Mouse (Mus musculus): ENCODE data around the gene Dpf2. TPM values are rescaled to one million over a fixed set of nuclear protein-coding genes. Genes with fewer than 3 reads are reported as not detected.

Gene Dpf2
- polyA plus RNA-seq, 1 experiment from 2014 or later, result 231 TPM

- Histone ChIP-seq H3K4me3 (peak overlapping the region; percentile 98), H3K27me3 (replicated peaks; ENCODE audit: low read depth, poor library complexity, severe bottlenecking) (no peaks in the 10 kb centered on the region), H3K36me3 (replicated peaks) (peaks cover 36% of the 10 kb centered on the region), H3K27ac (replicated peaks) (peak overlapping the region; percentile 96), H3K4me1 (peaks cover 30% of the 10 kb centered on the region), H3K9me3 (no peaks in the 10 kb centered on the region)
- DNase-seq (ENCODE audit: low spot score), result peak; percentile 100
- WGBS, result under 1% methylated on average over 59 of the region's 59 CpGs
Measured at GRCm38 (mm10) chr19:5912103-5913006, 455 bp downstream of the Dpf2 start.

GRCm38 (mm10) chr19:5911430-5912102 is 1.2 kb downstream of the Dpf2 start:
- no peak for DNase-seq (ENCODE audit: low spot score)
- Histone ChIP-seq H3K27ac (replicated peaks) (peak overlapping the region; percentile 96), H3K27me3 (replicated peaks; ENCODE audit: low read depth, poor library complexity, severe bottlenecking) (no peaks in the 10 kb centered on the region), H3K4me1 (peaks cover 30% of the 10 kb centered on the region), H3K36me3 (replicated peaks) (peaks cover 38% of the 10 kb centered on the region), H3K9me3 (no peaks in the 10 kb centered on the region), H3K4me3 (peak overlapping the region; percentile 98)
- WGBS, result 14% methylated on average over 14 of the region's 14 CpGs

- Histone ChIP-seq H3K9me3 (no peaks in the 10 kb centered on the region), H3K36me3 (replicated peaks) (peaks cover 49% of the 10 kb centered on the region), H3K27me3 (replicated peaks; ENCODE audit: low read depth, poor library complexity, severe bottlenecking) (no peaks in the 10 kb centered on the region), H3K4me3 (peak overlapping the region; percentile 98), H3K27ac (replicated peaks) (peak overlapping the region; percentile 51; the same call in 1 of the 2 replicates), H3K4me1 (peaks cover 30% of the 10 kb centered on the region)
- WGBS, result 54% methylated on average over 6 of the region's 6 CpGs
- DNase-seq (ENCODE audit: low spot score), result peak; percentile 33
Measured at GRCm38 (mm10) chr19:5910221-5910620, 2.6 kb downstream of the Dpf2 start.

- DNase-seq (ENCODE audit: low spot score), result no peak
- Histone ChIP-seq H3K36me3 (replicated peaks) (peaks cover 73% of the 10 kb centered on the region), H3K9me3 (no peaks in the 10 kb centered on the region), H3K27ac (replicated peaks) (no peak overlapping the region), H3K4me3 (no peak overlapping the region), H3K27me3 (replicated peaks; ENCODE audit: low read depth, poor library complexity, severe bottlenecking) (no peaks in the 10 kb centered on the region), H3K4me1 (peaks cover 22% of the 10 kb centered on the region)
- 93% methylated on average over 3 of the region's 3 CpGs for WGBS
Measured at GRCm38 (mm10) chr19:5907275-5907674, 5.5 kb downstream of the Dpf2 start.

GRCm38 (mm10) chr19:5894002-5894678 is 18.7 kb downstream of the Dpf2 start, which contains the start of gene Tigd3:
Gene Tigd3 (minus strand): TSS chr19:5894149.
- 4% methylated on average over 36 of the region's 36 CpGs for WGBS
- peak within 1 kb of the TSS; percentile 92 for H3K27ac ChIP-seq (replicated peaks)

GRCm38 (mm10) chr19:5893282-5894001 is 19.4 kb downstream of the Dpf2 start:
- no peaks in the 10 kb centered on the region for H3K9me3 ChIP-seq
- no peak for DNase-seq (ENCODE audit: low spot score)
- peaks cover 32% of the 10 kb centered on the region for H3K4me1 ChIP-seq
- peak overlapping the region; percentile 77 for H3K4me3 ChIP-seq
- H3K27ac ChIP-seq (replicated peaks), result peak overlapping the region; percentile 92
- peaks cover 58% of the 10 kb centered on the region for H3K36me3 ChIP-seq (replicated peaks)
- 10% methylated on average over 31 of the region's 31 CpGs for WGBS
- H3K27me3 ChIP-seq (replicated peaks; ENCODE audit: low read depth, poor library complexity, severe bottlenecking), result 0 out of 2 replicates have a peak, but pooled peaks cover 5% of the 10 kb centered on the region

More at GRCm38 (mm10) chr19:5894002-5894678, 18.7 kb downstream of the Dpf2 start, which contains the start of gene Tigd3:
- DNase-seq (ENCODE audit: low spot score), result peak; percentile 96
- Histone ChIP-seq H3K36me3 (replicated peaks) (peaks cover 63% of the 10 kb centered on the region), H3K4me1 (peaks cover 32% of the 10 kb centered on the region), H3K27me3 (replicated peaks; ENCODE audit: low read depth, poor library complexity, severe bottlenecking) (0 out of 2 replicates have a peak, but pooled peaks cover 5% of the 10 kb centered on the region), H3K4me3 (peak within 1 kb of the TSS; percentile 77), H3K9me3 (no peaks in the 10 kb centered on the region)

- Histone ChIP-seq H3K9me3 (no peaks in the 10 kb centered on the region), H3K27me3 (replicated peaks; ENCODE audit: low read depth, poor library complexity, severe bottlenecking) (0 out of 2 replicates have a peak, but pooled peaks cover 5% of the 10 kb centered on the region), H3K4me1 (peaks cover 32% of the 10 kb centered on the region), H3K4me3 (peak overlapping the region; percentile 77), H3K36me3 (replicated peaks) (peaks cover 51% of the 10 kb centered on the region), H3K27ac (replicated peaks) (0 out of 2 replicates have a peak overlapping the region, but pooled peaks have one; percentile 92)
- WGBS, result 95% methylated on average over 13 of the region's 13 CpGs
- no peak for DNase-seq (ENCODE audit: low spot score)
Measured at GRCm38 (mm10) chr19:5892735-5893134, 20.1 kb downstream of the Dpf2 start.

- H3K36me3 ChIP-seq (replicated peaks), result peaks cover 47% of the 10 kb centered on the region
- H3K9me3 ChIP-seq, result no peaks in the 10 kb centered on the region
- H3K27me3 ChIP-seq (replicated peaks; ENCODE audit: low read depth, poor library complexity, severe bottlenecking), result 0 out of 2 replicates have a peak, but pooled peaks cover 5% of the 10 kb centered on the region
- DNase-seq (ENCODE audit: low spot score), result no peak
- WGBS, result 92% methylated on average over 7 of the region's 7 CpGs
- peaks cover 32% of the 10 kb centered on the region for H3K4me1 ChIP-seq
- H3K27ac ChIP-seq (replicated peaks), result no peak overlapping the region
- H3K4me3 ChIP-seq, result peak overlapping the region; percentile 77
Measured at GRCm38 (mm10) chr19:5892262-5892661, 20.5 kb downstream of the Dpf2 start.

- no peak for DNase-seq (ENCODE audit: low spot score)
- WGBS, result 93% methylated on average over 12 of the region's 12 CpGs
- no peaks in the 10 kb centered on the region for H3K9me3 ChIP-seq
- peaks cover 32% of the 10 kb centered on the region for H3K4me1 ChIP-seq
- no peak overlapping the region for H3K27ac ChIP-seq (replicated peaks)
- H3K36me3 ChIP-seq (replicated peaks), result peaks cover 41% of the 10 kb centered on the region
- 0 out of 2 replicates have a peak overlapping the region, but pooled peaks have one; percentile 13 for H3K4me3 ChIP-seq
- H3K27me3 ChIP-seq (replicated peaks; ENCODE audit: low read depth, poor library complexity, severe bottlenecking), result 0 out of 2 replicates have a peak, but pooled peaks cover 5% of the 10 kb centered on the region
Measured at GRCm38 (mm10) chr19:5891521-5892258, 21.1 kb downstream of the Dpf2 start.

- peaks cover 26% of the 10 kb centered on the region for H3K4me1 ChIP-seq
- H3K27me3 ChIP-seq (replicated peaks; ENCODE audit: low read depth, poor library complexity, severe bottlenecking), result 0 out of 2 replicates have a peak, but pooled peaks cover 5% of the 10 kb centered on the region
- H3K36me3 ChIP-seq (replicated peaks), result peaks cover 20% of the 10 kb centered on the region
- H3K4me3 ChIP-seq, result no peak overlapping the region
- no peak for DNase-seq (ENCODE audit: low spot score)
- no peak overlapping the region for H3K27ac ChIP-seq (replicated peaks)
- WGBS, result 74% methylated on average over 4 of the region's 4 CpGs
- H3K9me3 ChIP-seq, result no peaks in the 10 kb centered on the region
Measured at GRCm38 (mm10) chr19:5889211-5889610, 23.6 kb downstream of the Dpf2 start.

GRCm38 (mm10) chr19:5887234-5887815 is 25.5 kb downstream of the Dpf2 start:
- Histone ChIP-seq H3K27ac (replicated peaks) (no peak overlapping the region), H3K27me3 (replicated peaks; ENCODE audit: low read depth, poor library complexity, severe bottlenecking) (no peaks in the 10 kb centered on the region), H3K36me3 (replicated peaks) (peaks cover 15% of the 10 kb centered on the region), H3K9me3 (no peaks in the 10 kb centered on the region), H3K4me3 (no peak overlapping the region), H3K4me1 (peaks cover 7% of the 10 kb centered on the region)
- no peak for DNase-seq (ENCODE audit: low spot score)
- 79% methylated on average over 3 of the region's 3 CpGs for WGBS

All from embryonic facial prominence, embryonic 10.5 days (tissue).